In genomic region chr3:37724946-37725735, GRCm38 (mm10) we compare ENCODE assay signal across 10 mouse cellular contexts. TPM values are rescaled to one million over a fixed set of nuclear protein-coding genes. Genes with fewer than 3 reads are reported as not detected.
DNase-seq lines count a peak whose midpoint lies in the region; ATAC-seq and TF ChIP-seq lines count a peak whose summit lies in the region.
"Had no signal": no experiment of that assay in that cellular context is flagged by ENCODE, and none has a peak within 500 bp of the region (broad histone marks: within the 10 kb centered on the region; RNA-seq: fewer than 3 reads in every experiment).

No protein-coding gene starts in this region.

- peaks cover 49% of the 10 kb centered on the region for H3K4me1 ChIP-seq in lung, embryonic 15.5 days
- H3K4me1 ChIP-seq in lung, adult 2 months (ENCODE audit: control insufficient read depth, insufficient read depth, low read length), result peaks cover 11% of the 10 kb centered on the region
- H3K4me1 ChIP-seq in neural tube, embryonic 13.5 days (replicated peaks), result peaks cover 36% of the 10 kb centered on the region

- TF ChIP-seq CTCF in lung, adult 2 months (IDR thresholded peaks at IDR 0.05; ENCODE audit: insufficient read depth, low read length), result no peak

- H3K4me2 ChIP-seq in lung, embryonic 15.5 days, result no peak overlapping the region
- peak overlapping the region; percentile 66 for H3K4me2 ChIP-seq in neural tube, embryonic 13.5 days

- H3K9me3 ChIP-seq in lung, embryonic 15.5 days, result no peaks in the 10 kb centered on the region
- no peaks in the 10 kb centered on the region for H3K9me3 ChIP-seq in neural tube, embryonic 13.5 days

- no peak for ATAC-seq in lung, embryonic 15.5 days (ENCODE audit: borderline replicate concordance, extremely low read depth, low FRiP score, low TSS enrichment)
- 0 out of 2 replicates have a peak, but pooled peaks have one; percentile 5 for ATAC-seq in granulocyte monocyte progenitor cell, adult 5-6 weeks (replicated peaks; ENCODE audit: poor library complexity, severe bottlenecking)
- no peak for ATAC-seq in neural tube, embryonic 13.5 days (ENCODE audit: low read depth)

- WGBS in lung, embryonic 15.5 days, result 69% methylated on average over 6 of the region's 6 CpGs
- 71% methylated on average over 6 of the region's 6 CpGs for WGBS in lung, adult 2 months
- 80% methylated on average over 6 of the region's 6 CpGs for WGBS in neural tube, embryonic 13.5 days

- H3K9ac ChIP-seq in lung, embryonic 15.5 days, result no peak overlapping the region
- no peak overlapping the region for H3K9ac ChIP-seq in neural tube, embryonic 13.5 days

- peak overlapping the region; percentile 76 for H3K27ac ChIP-seq in lung, embryonic 15.5 days
- no peak overlapping the region for H3K27ac ChIP-seq in neural tube, embryonic 13.5 days (replicated peaks)

- H3K27me3 ChIP-seq in lung, embryonic 15.5 days, result peaks cover 18% of the 10 kb centered on the region; the same call in 1 of the 2 replicates
- H3K27me3 ChIP-seq in neural tube, embryonic 13.5 days, result peaks cover 39% of the 10 kb centered on the region

- H3K4me3 ChIP-seq in lung, embryonic 15.5 days, result no peak overlapping the region
- H3K4me3 ChIP-seq in lung, adult 2 months (replicated peaks; ENCODE audit: extremely low read depth, low read depth, low read length), result no peak overlapping the region
- H3K4me3 ChIP-seq in neural tube, embryonic 13.5 days, result no peak overlapping the region
- H3K4me3 ChIP-seq: myocyte had no signal

- TF ChIP-seq POLR2A in lung, adult 2 months (IDR thresholded peaks at IDR 0.05; ENCODE audit: borderline replicate concordance, extremely low read depth, low read depth, low read length), result no peak

- no peaks in the 10 kb centered on the region for H3K36me3 ChIP-seq in lung, embryonic 15.5 days
- H3K36me3 ChIP-seq in neural tube, embryonic 13.5 days, result no peaks in the 10 kb centered on the region

- peak; percentile 39 for DNase-seq in cerebellum, adult 9-10 months
- no peak for DNase-seq in cerebellum, postnatal 4 days (ENCODE audit: low spot score in 2 of 2)
- DNase-seq in lung, adult 2 months, result no peak
- no peak for DNase-seq in layer of hippocampus, adult 9-10 months (ENCODE audit: low spot score)
- no peak for DNase-seq in right cerebral cortex, postnatal 10 days (ENCODE audit: low spot score in 2 of 2)
- DNase-seq: liver had no signal

RNA-seq across cellular contexts. Expression of gene Gm5148, which starts 0.9 kb away (rescaled TPM):
- polyA plus RNA-seq in lung, embryonic 15.5 days (2015; fragmentation: Nextera tagmentation; extraction: Ambion mirVana), result 4.7 and 5.8 TPM in 2 replicates
- polyA plus RNA-seq in lung, adult 2 months (2012; rRNA removed), result 7.1 and 9.5 TPM in 2 replicates
- not detected in 2 replicates for total RNA-seq in granulocyte monocyte progenitor cell, adult 5-6 weeks (2014; fragmentation: Nextera tagmentation)
- total RNA-seq in granulocyte monocyte progenitor cell, adult 5-6 weeks (2017), result 14.9 and 28.1 TPM in 2 replicates
- polyA plus RNA-seq in neural tube, embryonic 13.5 days (2015; fragmentation: Nextera tagmentation; extraction: Ambion mirVana), result 7.3 TPM in 2 replicates
